Mouse (Mus musculus): ENCODE measurements at regions not wholly inside any gene's neighbourhood (a gene's known extent, or its start where the extent isn't known, plus 50 kb on each side); places are given as distances from the start of the nearest gene placed in this dataset.

DNA sequence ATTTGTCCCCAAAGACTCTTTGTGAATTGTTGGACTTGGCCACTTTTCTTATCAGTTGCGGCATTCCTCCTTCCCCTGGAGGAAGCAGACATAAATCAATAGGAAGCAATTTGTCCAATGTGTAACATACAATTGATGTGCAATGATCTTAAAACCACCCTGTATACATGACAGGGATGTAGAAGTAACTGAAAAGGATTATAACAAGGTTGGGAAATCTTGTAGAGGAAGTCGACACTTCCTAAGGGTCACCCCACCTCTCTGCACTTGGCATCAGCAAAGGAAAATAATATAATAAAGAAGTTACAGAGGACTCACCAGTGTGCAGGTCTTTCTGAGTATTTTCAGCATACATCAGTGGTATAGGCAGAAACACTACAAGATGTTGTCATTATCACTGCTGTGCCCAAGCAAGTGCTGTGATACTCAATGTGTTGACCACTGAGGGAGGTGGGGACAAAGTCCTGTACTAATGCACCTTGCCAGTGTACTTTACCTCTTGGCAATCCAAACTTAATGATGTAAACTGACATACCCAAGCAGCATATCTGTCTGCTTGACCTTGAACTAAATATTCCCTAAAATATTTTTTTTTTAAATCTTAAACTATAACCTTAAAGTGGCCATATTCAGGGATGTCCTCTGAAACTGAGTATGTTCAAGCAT is 198.9 kb downstream of the Rnf152 start:
- TF ChIP-seq CTCF (IDR thresholded peaks at IDR 0.05; ENCODE audit: control insufficient read depth, insufficient read depth, insufficient read length): no peak
- TF ChIP-seq CEBPB (IDR thresholded peaks at IDR 0.05; ENCODE audit: low read depth): no peak
- no peak for TF ChIP-seq MYOD1 (IDR thresholded peaks at IDR 0.05; ENCODE audit: control insufficient read depth, insufficient read length, low read depth)
- TF ChIP-seq USF1 (IDR thresholded peaks at IDR 0.05; ENCODE audit: low read depth): no peak
- TF ChIP-seq FOSL1 (IDR thresholded peaks at IDR 0.05; ENCODE audit: insufficient read depth, low read length, poor library complexity, severe bottlenecking): no peak
- no peak for TF ChIP-seq MAX (IDR thresholded peaks at IDR 0.05)
